Mouse (Mus musculus) bone marrow, adult 2 months (tissue): ENCODE results near the gene D930020B18Rik. TPM values are rescaled to one million over a fixed set of nuclear protein-coding genes. Genes with fewer than 3 reads are reported as not detected.
A peak's percentile ranks its signal among the peaks of the same experiment; 100 is the strongest.

ENCODE experiments used
- H3K27ac ChIP-seq: fragments of 200-500 bp; 2 replicates; pipeline ENCODE4 v1.5.1; 2012; ENCODE audit warnings: low read depth, mild to moderate bottlenecking, control low read depth, inconsistent platforms, low read length; ENCODE audit not compliant: control insufficient read depth, poor library complexity, insufficient read depth
- H3K4me1 ChIP-seq: fragments of 200-500 bp; 2 replicates; pipeline ENCODE4 v1.6.1; 2011; ENCODE audit warnings: low read length; ENCODE audit not compliant: control insufficient read depth, insufficient read depth
- H3K4me3 ChIP-seq: fragments of 200-500 bp; replicated peaks from 2 replicates; pipeline ENCODE3; 2011; ENCODE audit warnings: mild to moderate bottlenecking, low read depth, low read length, control low read depth; ENCODE audit not compliant: control insufficient read depth
- CTCF ChIP-seq: fragments of 200-500 bp; IDR thresholded peaks from 2 replicates; pipeline ENCODE4 v1.5.1; 2011; ENCODE audit warnings: low read length, control low read depth; ENCODE audit not compliant: control insufficient read depth, insufficient read depth
- POLR2A ChIP-seq: fragments of 200-500 bp; IDR thresholded peaks from 2 replicates; pipeline ENCODE4 v1.6.1; 2011; ENCODE audit warnings: low read depth, mild to moderate bottlenecking, control low read depth, low read length, borderline replicate concordance; ENCODE audit not compliant: control insufficient read depth
- WGBS: fragments of 180-500 bp; shearing (Covaris S2); methylation state at CpG from one replicate; pipeline ENCODE4 v1.1.7; 2018; 5-methylcytosine and 5-hydroxymethylcytosine counted together
- polyA plus RNA-seq: library from polyadenylated mRNA; stranded (reverse); fragments of >200 nt; gene quantifications from 2 replicates; pipeline ENCODE4 v1.2.4, GENCODE M21; 2011; ENCODE audit warnings: low replicate concordance; ENCODE audit not compliant: missing spikeins, insufficient read depth, insufficient read length

D930020B18Rik gene
- polyA plus RNA-seq, 1 experiment: not detected

- WGBS: 74% methylated on average over 10 of the region's 10 CpGs
- TF ChIP-seq POLR2A (no peak), CTCF (no peak)
- no peak overlapping the region for H3K4me3 ChIP-seq
- H3K4me1 ChIP-seq: no peaks in the 10 kb centered on the region; the same call in 1 of the 2 replicates
- H3K27ac ChIP-seq: no peak overlapping the region
Measured at GRCm38 (mm10) chr10:121627216-121627852, 14.1 kb upstream of the D930020B18Rik start.

- no peak overlapping the region for H3K27ac ChIP-seq
- H3K4me3 ChIP-seq: no peak overlapping the region
- H3K4me1 ChIP-seq: no peaks in the 10 kb centered on the region; the same call in 1 of the 2 replicates
- 82% methylated on average over 6 of the region's 6 CpGs for WGBS
- TF ChIP-seq POLR2A: no peak
- TF ChIP-seq CTCF: no peak
Measured at GRCm38 (mm10) chr10:121628561-121629040, 12.8 kb upstream of the D930020B18Rik start.

- 8% methylated on average over 1 of the region's 1 CpGs for WGBS
- no peaks in the 10 kb centered on the region; the same call in 1 of the 2 replicates for H3K4me1 ChIP-seq
- no peak overlapping the region for H3K27ac ChIP-seq
- TF ChIP-seq CTCF (no peak), POLR2A (no peak)
- no peak overlapping the region for H3K4me3 ChIP-seq
Measured at GRCm38 (mm10) chr10:121634159-121634558, 7.2 kb upstream of the D930020B18Rik start.

- H3K27ac ChIP-seq: no peak overlapping the region
- TF ChIP-seq POLR2A (no peak), CTCF (no peak)
- 76% methylated on average over 6 of the region's 6 CpGs for WGBS
Measured at GRCm38 (mm10) chr10:121636276-121636675, 5.1 kb upstream of the D930020B18Rik start.

GRCm38 (mm10) chr10:121639573-121639972, 1.8 kb upstream of the D930020B18Rik start:
- Histone ChIP-seq H3K4me1 (no peaks in the 10 kb centered on the region; the same call in 1 of the 2 replicates), H3K4me3 (no peak overlapping the region), H3K27ac (no peak overlapping the region)
- TF ChIP-seq POLR2A (no peak), CTCF (no peak)
- WGBS: 82% methylated on average over 5 of the region's 5 CpGs

More at GRCm38 (mm10) chr10:121636276-121636675, 5.1 kb upstream of the D930020B18Rik start:
- Histone ChIP-seq H3K4me3 (no peak overlapping the region), H3K4me1 (no peaks in the 10 kb centered on the region; the same call in 1 of the 2 replicates)

- TF ChIP-seq POLR2A (no peak), CTCF (peak; percentile 50)
- H3K4me1 ChIP-seq: no peaks in the 10 kb centered on the region; the same call in 1 of the 2 replicates
- WGBS: 34% methylated on average over 6 of the region's 6 CpGs
- no peak overlapping the region for H3K27ac ChIP-seq
- no peak overlapping the region for H3K4me3 ChIP-seq
Measured at GRCm38 (mm10) chr10:121640150-121640930, 1.0 kb upstream of the D930020B18Rik start.

GRCm38 (mm10) chr10:121640944-121641271, 480 bp upstream of the D930020B18Rik start:
- H3K4me3 ChIP-seq: no peak overlapping the region
- WGBS: 8% methylated on average over 10 of the region's 10 CpGs

More at GRCm38 (mm10) chr10:121640944-121641271, 480 bp upstream of the D930020B18Rik start:
- TF ChIP-seq POLR2A (no peak), CTCF (no peak)
- Histone ChIP-seq H3K27ac (no peak overlapping the region), H3K4me1 (no peaks in the 10 kb centered on the region; the same call in 1 of the 2 replicates)
